Mouse (Mus musculus) left cerebral cortex, postnatal 36 days (tissue): ENCODE results near the gene Syce3. TPM values are rescaled to one million over a fixed set of nuclear protein-coding genes. Genes with fewer than 3 reads are reported as not detected.

ENCODE experiments used
- total RNA-seq, 2 experiments: library from RNA; stranded (reverse); gene quantifications; 2 replicates each; pipeline ENCODE4 v1.2.3; 2021

The Syce3 gene
- total RNA-seq, 2 experiments from 2014 or later = not detected

Other genes with a start within 250 kb of the Syce3 start
- gene Plxnb2, start 229.7 kb downstream of the Syce3 start, total RNA-seq = 10 to 100 TPM; 42.2 to 54.0 TPM
- 10 to 100 TPM; 39.9 to 52.2 TPM for gene Dennd6b, start 214.0 kb downstream of the Syce3 start, total RNA-seq
- 100 to 1,000 TPM; 162 to 167 TPM for gene Ppp6r2, start 198.9 kb downstream of the Syce3 start, total RNA-seq
- 100 to 1,000 TPM; 241 to 247 TPM for gene Sbf1, start 95.2 kb downstream of the Syce3 start, total RNA-seq
- gene Adm2, start 87.8 kb downstream of the Syce3 start, total RNA-seq = not detected
- not detected for gene Miox, start 76.1 kb downstream of the Syce3 start, total RNA-seq
- 10 to 100 TPM; 16.9 to 18.5 TPM for gene Lmf2, start 54.8 kb downstream of the Syce3 start, total RNA-seq
- 100 to 1,000 TPM in 1 of 2 experiments, 10 to 100 TPM in 1; 89.8 to 109 TPM for gene Ncaph2, start 54.8 kb downstream of the Syce3 start, total RNA-seq
- gene Sco2, start 36.7 kb downstream of the Syce3 start, total RNA-seq = 10 to 100 TPM; 24.0 to 32.2 TPM
- gene Tymp, start 33.5 kb downstream of the Syce3 start, total RNA-seq = 1 to 10 TPM; 1.2 to 1.5 TPM
- gene Odf3b, start 31.2 kb downstream of the Syce3 start, total RNA-seq = 1 to 10 TPM in 1 of 2 experiments, under 1 TPM in 1; 0.66 to 1.9 TPM
- under 1 TPM; 0.39 to 0.41 TPM for gene Klhdc7b, start 25.6 kb downstream of the Syce3 start, total RNA-seq
- gene Cpt1b, start 15.4 kb upstream of the Syce3 start, total RNA-seq = 1 to 10 TPM in 1 of 2 experiments, not detected in 1; 3.6 TPM
- 1 to 10 TPM; 1.7 to 4.1 TPM for gene C730034F03Rik, start 19.1 kb upstream of the Syce3 start, total RNA-seq
- gene Gm44502, start 19.2 kb upstream of the Syce3 start, total RNA-seq = under 1 TPM in 1 of 2 experiments, not detected in 1; 0.72 TPM
- 10 to 100 TPM; 41.0 to 41.2 TPM for gene Chkb, start 19.4 kb upstream of the Syce3 start, total RNA-seq
- 100 to 1,000 TPM; 221 to 233 TPM for gene Mapk8ip2, start 43.4 kb upstream of the Syce3 start, total RNA-seq
- 10 to 100 TPM; 31.7 to 36.1 TPM for gene Arsa, start 66.9 kb upstream of the Syce3 start, total RNA-seq
- gene Shank3, start 89.1 kb upstream of the Syce3 start, total RNA-seq = 100 to 1,000 TPM; 196 to 229 TPM
- gene Acr, start 157.8 kb upstream of the Syce3 start, total RNA-seq = 1 to 10 TPM in 1 of 2 experiments, under 1 TPM in 1; 0.91 to 2.3 TPM
- 10 to 100 TPM; 30.4 to 42.5 TPM for gene Rabl2, start 181.4 kb upstream of the Syce3 start, total RNA-seq